Mouse (Mus musculus): ENCODE results near the gene Plscr3. TPM values are rescaled to one million over a fixed set of nuclear protein-coding genes. Genes with fewer than 3 reads are reported as not detected.

Gene Plscr3
- polyA plus RNA-seq, 1 experiment: 35.3 TPM

DNA sequence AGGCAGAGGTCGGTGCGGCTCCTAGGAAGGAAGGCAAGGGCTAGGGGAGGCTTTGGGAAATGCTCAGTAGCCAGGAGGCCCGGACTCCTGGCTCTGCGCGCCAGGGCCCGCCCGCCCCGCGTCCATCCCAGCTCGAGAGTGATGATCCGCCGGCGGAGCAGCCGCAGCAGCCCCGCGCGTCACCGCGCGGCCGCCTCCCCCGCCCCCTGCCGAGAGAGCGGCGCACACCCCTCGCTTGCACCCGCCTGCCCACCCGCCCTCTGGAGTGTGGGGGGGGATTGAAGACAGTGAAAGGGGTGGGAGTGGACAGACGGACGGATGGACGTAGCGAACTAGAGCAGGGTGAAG, 8.6 kb upstream of the Plscr3 start, which contains the start of gene Nlgn2:
Gene Nlgn2, minus strand, starts transcription at position 181 of the 348 bp plus-strand sequence.
- Histone ChIP-seq H3K27ac (ENCODE audit: insufficient read depth, low read length) (peak within 1 kb of the TSS; percentile 78), H3K4me1 (ENCODE audit: control insufficient read depth, insufficient read depth, low read length) (peaks cover 4% of the 10 kb centered on the region), H3K4me3 (ENCODE audit: insufficient read depth, low read length) (peak within 1 kb of the TSS; percentile 76)
- TF ChIP-seq CTCF (IDR thresholded peaks at IDR 0.05; ENCODE audit: extremely low read depth, insufficient read depth, low read length) (no peak), POLR2A (IDR thresholded peaks at IDR 0.05; ENCODE audit: extremely low read depth, insufficient read depth, low read length) (peak; percentile 43; the same call in 1 of the 2 replicates)

GRCm38 (mm10) chr11:69837952-69838713, 8.0 kb upstream of the Plscr3 start, which contains the start of gene Tmem256:
Tmem256 (plus strand) TSS chr11:69838514.
- Histone ChIP-seq H3K27ac (ENCODE audit: insufficient read depth, low read length) (peak within 1 kb of the TSS; percentile 36), H3K4me1 (ENCODE audit: control insufficient read depth, insufficient read depth, low read length) (peaks cover 4% of the 10 kb centered on the region), H3K4me3 (ENCODE audit: insufficient read depth, low read length) (peak within 1 kb of the TSS; percentile 76)
- TF ChIP-seq CTCF (IDR thresholded peaks at IDR 0.05; ENCODE audit: extremely low read depth, insufficient read depth, low read length) (no peak), POLR2A (IDR thresholded peaks at IDR 0.05; ENCODE audit: extremely low read depth, insufficient read depth, low read length) (peak; percentile 60)

GRCm38 (mm10) chr11:69838714-69839104, 7.5 kb upstream of the Plscr3 start:
- H3K4me3 ChIP-seq (ENCODE audit: insufficient read depth, low read length): peak overlapping the region; percentile 76
- TF ChIP-seq CTCF (IDR thresholded peaks at IDR 0.05; ENCODE audit: extremely low read depth, insufficient read depth, low read length) (no peak), POLR2A (IDR thresholded peaks at IDR 0.05; ENCODE audit: extremely low read depth, insufficient read depth, low read length) (no peak)
- H3K27ac ChIP-seq (ENCODE audit: insufficient read depth, low read length): peak overlapping the region; percentile 36; the same call in 1 of the 2 replicates
- H3K4me1 ChIP-seq (ENCODE audit: control insufficient read depth, insufficient read depth, low read length): peaks cover 1% of the 10 kb centered on the region

DNA sequence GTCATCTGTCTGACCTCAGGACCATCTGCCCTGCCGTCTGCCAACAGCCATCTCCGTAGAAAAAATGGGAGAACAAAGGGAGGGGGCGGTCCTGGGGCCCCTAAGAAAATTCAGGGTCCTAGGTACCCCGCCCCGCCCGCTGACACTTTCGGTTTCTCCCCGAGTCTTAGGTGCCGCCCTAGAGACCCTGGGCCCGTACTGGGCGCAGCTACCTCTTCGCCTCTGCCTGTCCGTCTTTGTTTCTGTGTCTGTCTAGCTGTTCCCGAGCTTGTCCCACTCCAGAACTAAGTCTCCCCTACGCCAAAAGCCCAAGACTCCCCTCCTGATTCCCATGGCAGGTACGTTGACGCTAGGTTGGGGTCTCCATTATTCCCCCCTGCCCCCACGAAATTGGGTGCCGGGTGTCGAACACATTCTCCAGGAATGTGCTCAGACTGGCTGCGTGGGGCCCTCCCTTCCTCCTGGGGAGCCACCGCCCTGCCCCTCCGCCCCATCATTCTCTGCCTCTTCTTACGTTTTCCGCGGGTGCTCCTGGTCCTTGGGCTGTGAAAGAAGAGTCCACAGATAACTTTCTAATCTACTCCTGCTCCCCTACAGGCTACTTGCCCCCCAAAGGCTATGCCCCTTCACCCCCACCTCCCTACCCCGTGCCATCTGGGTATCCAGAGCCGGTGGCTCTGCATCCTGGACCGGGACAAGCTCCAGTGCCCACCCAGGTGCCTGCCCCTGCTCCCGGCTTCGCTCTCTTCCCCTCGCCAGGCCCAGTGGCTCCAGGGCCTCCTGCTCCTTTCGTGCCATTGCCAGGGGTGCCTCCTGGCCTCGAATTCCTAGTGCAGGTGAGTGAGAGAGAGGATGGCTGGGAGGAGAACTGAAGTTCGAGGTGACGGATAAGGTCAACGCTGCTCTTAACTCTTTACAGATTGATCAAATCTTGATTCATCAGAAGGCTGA, 837 bp downstream of the Plscr3 start:
- TF ChIP-seq CTCF (IDR thresholded peaks at IDR 0.05; ENCODE audit: extremely low read depth, insufficient read depth, low read length) (no peak), POLR2A (IDR thresholded peaks at IDR 0.05; ENCODE audit: extremely low read depth, insufficient read depth, low read length) (no peak)
- H3K27ac ChIP-seq (ENCODE audit: insufficient read depth, low read length): no peak overlapping the region
- peak overlapping the region; percentile 59 for H3K4me3 ChIP-seq (ENCODE audit: insufficient read depth, low read length)
- no peaks in the 10 kb centered on the region for H3K4me1 ChIP-seq (ENCODE audit: control insufficient read depth, insufficient read depth, low read length)

DNA sequence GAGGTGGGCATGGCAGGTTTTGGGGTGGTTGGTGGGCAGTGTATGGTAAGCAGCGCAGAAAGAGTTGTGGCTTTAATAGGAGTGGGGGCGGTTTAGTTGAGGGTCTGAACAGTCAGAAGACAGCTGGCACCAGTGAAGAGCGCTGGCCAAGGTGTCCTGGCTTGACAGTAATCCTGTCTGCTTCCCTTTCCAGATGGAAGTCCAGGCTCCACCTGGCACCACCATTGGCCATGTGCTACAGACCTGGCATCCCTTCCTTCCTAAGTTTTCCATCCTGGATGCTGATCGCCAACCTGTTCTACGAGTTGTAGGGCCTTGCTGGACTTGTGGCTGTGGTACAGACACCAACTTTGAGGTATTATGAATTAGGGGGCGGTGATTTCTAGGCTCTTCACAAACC, 1.8 kb downstream of the Plscr3 start:
- no peak overlapping the region for H3K27ac ChIP-seq (ENCODE audit: insufficient read depth, low read length)
- TF ChIP-seq CTCF (IDR thresholded peaks at IDR 0.05; ENCODE audit: extremely low read depth, insufficient read depth, low read length) (no peak), POLR2A (IDR thresholded peaks at IDR 0.05; ENCODE audit: extremely low read depth, insufficient read depth, low read length) (no peak)
- no peak overlapping the region for H3K4me3 ChIP-seq (ENCODE audit: insufficient read depth, low read length)
- no peaks in the 10 kb centered on the region for H3K4me1 ChIP-seq (ENCODE audit: control insufficient read depth, insufficient read depth, low read length)

- no peak for TF ChIP-seq CTCF (IDR thresholded peaks at IDR 0.05; ENCODE audit: extremely low read depth, insufficient read depth, low read length)
- Histone ChIP-seq H3K27ac (ENCODE audit: insufficient read depth, low read length) (no peak overlapping the region), H3K4me3 (ENCODE audit: insufficient read depth, low read length) (no peak overlapping the region), H3K4me1 (ENCODE audit: control insufficient read depth, insufficient read depth, low read length) (no peaks in the 10 kb centered on the region)
Observed at GRCm38 (mm10) chr11:69849128-69849527, 3.0 kb downstream of the Plscr3 start.

DNA sequence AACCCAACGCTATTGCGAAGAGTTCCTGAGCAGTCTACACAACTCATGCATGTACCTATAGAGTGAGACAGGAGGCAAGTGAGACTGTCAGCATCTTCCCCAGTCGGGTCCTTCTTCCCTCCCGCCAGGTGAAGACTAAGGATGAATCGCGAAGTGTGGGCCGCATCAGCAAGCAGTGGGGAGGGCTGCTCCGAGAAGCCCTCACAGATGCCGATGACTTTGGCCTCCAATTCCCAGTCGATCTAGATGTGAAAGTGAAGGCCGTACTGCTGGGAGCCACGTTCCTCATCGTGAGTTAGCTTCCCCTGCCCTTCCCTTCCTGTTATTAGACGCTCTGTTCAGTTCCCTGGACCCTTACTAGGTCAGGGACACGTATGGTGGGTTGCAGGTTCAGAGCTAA, 3.7 kb downstream of the Plscr3 start:
- H3K4me1 ChIP-seq (ENCODE audit: control insufficient read depth, insufficient read depth, low read length): no peaks in the 10 kb centered on the region
- H3K4me3 ChIP-seq (ENCODE audit: insufficient read depth, low read length): no peak overlapping the region
- H3K27ac ChIP-seq (ENCODE audit: insufficient read depth, low read length): no peak overlapping the region
- TF ChIP-seq CTCF (IDR thresholded peaks at IDR 0.05; ENCODE audit: extremely low read depth, insufficient read depth, low read length) (no peak), POLR2A (IDR thresholded peaks at IDR 0.05; ENCODE audit: extremely low read depth, insufficient read depth, low read length) (no peak)

DNA sequence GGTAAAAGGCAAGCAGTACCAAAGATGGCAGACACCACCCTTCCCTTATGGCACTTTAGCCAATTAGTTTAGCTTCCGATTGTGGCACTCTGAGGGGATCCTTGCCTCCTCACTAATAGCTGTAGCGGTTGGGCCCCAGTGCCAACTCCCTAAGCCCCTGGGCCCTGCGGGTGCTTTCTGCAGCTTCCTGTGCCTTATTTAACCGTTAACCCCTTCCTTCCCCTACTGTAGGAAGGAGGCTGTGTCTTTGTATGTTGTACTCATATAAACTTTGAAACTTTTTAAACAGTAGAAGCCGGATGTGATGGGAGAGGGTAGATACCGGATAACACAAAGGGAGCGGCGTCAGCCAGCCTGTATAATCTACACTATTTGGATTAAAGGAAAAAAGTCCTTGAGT, 4.6 kb downstream of the Plscr3 start:
- H3K27ac ChIP-seq (ENCODE audit: insufficient read depth, low read length): no peak overlapping the region
- TF ChIP-seq CTCF (IDR thresholded peaks at IDR 0.05; ENCODE audit: extremely low read depth, insufficient read depth, low read length) (no peak), POLR2A (IDR thresholded peaks at IDR 0.05; ENCODE audit: extremely low read depth, insufficient read depth, low read length) (no peak)
- no peak overlapping the region for H3K4me3 ChIP-seq (ENCODE audit: insufficient read depth, low read length)
- H3K4me1 ChIP-seq (ENCODE audit: control insufficient read depth, insufficient read depth, low read length): no peaks in the 10 kb centered on the region

DNA sequence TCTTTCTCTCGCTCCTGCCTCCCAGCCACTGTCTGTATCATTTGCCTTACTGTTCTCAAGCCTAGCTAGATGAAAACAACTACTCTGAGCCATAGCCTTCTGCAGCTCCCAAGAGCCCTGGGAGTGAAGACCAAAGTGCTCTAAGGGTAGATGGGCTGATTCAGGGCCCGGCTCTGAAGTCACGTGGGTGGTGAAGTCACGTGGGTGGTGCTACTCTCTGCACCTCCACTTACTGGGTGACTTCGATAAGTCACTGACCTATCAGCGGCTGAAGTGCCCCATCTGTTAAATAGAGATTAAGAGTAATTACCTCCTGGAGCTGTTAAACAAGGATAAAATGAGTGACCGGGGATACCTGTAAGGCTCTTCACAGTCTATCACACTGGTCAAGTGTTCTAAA, 7.8 kb downstream of the Plscr3 start:
- no peak for TF ChIP-seq CTCF (IDR thresholded peaks at IDR 0.05; ENCODE audit: extremely low read depth, insufficient read depth, low read length)
- no peak for TF ChIP-seq POLR2A (IDR thresholded peaks at IDR 0.05; ENCODE audit: extremely low read depth, insufficient read depth, low read length)
- Histone ChIP-seq H3K4me3 (ENCODE audit: insufficient read depth, low read length) (no peak overlapping the region), H3K27ac (ENCODE audit: insufficient read depth, low read length) (no peak overlapping the region), H3K4me1 (ENCODE audit: control insufficient read depth, insufficient read depth, low read length) (no peaks in the 10 kb centered on the region)

Measured in cortical plate, adult 2 months (tissue).